Mouse (Mus musculus) liver, embryonic 14.5 days (tissue): ENCODE data around the gene 4930524J08Rik.

ENCODE experiments used
- CTCF ChIP-seq: IDR thresholded peaks from 2 replicates; pipeline ENCODE4 v1.5.1; 2016; ENCODE audit warnings: antibody characterized with exemption, low read depth, control low read depth
- EP300 ChIP-seq: IDR thresholded peaks from 2 replicates; pipeline ENCODE4 v1.6.1; 2016; ENCODE audit warnings: antibody characterized with exemption, low read depth

DNA sequence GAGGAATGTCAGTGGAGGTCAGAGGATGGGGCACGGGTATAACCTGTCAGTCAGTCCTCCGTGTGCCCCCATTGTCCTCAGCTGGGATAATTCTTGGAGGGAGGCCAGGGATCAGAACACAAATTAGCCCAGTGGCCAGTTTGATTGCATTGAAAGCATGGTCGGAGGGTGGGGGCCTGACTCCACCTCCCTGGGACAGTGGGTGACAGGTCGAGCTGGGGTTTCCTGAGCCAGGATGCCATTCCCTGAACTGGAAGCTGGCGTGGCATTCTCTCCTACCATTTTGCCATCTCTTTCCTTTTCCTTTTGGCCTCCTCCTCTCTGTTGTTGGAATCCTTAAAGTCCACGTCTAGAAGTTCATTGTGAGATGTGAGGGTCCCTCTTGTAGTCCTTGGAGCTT is 27.0 kb downstream of the 4930524J08Rik start:
- no peak for TF ChIP-seq CTCF
- no peak for TF ChIP-seq EP300
